In genomic region chr6:115994877-115995520, GRCm38 (mm10) we compare ENCODE assay signal across 8 mouse cellular contexts. TPM values are rescaled to one million over a fixed set of nuclear protein-coding genes. Genes with fewer than 3 reads are reported as not detected.
DNase-seq lines count a peak whose midpoint lies in the region; ATAC-seq and TF ChIP-seq lines count a peak whose summit lies in the region.

Gene Plxnd1, minus strand, starts transcription at chr6:115995005.

- H3K4me3 ChIP-seq in E14TG2a.4 (replicated peaks; ENCODE audit: low read length): peak within 1 kb of the TSS; percentile 77
- H3K4me3 ChIP-seq in forebrain, embryonic 12.5 days (replicated peaks): peak within 1 kb of the TSS; percentile 47
- H3K4me3 ChIP-seq in heart, embryonic 16.5 days (ENCODE audit: low read length): peak within 1 kb of the TSS; percentile 61
- H3K4me3 ChIP-seq in liver, embryonic 14.5 days (ENCODE audit: insufficient read depth in 1 of 2, low read depth in 2 of 2, low read length in 2 of 2): peak within 1 kb of the TSS; percentile 60 to 81
- H3K4me3 ChIP-seq in stomach, embryonic 15.5 days (replicated peaks): peak within 1 kb of the TSS; percentile 72

- H3K4me2 ChIP-seq in forebrain, embryonic 12.5 days: peak within 1 kb of the TSS; percentile 84
- H3K4me2 ChIP-seq in heart, embryonic 16.5 days (ENCODE audit: low read depth, low read length): peak within 1 kb of the TSS; percentile 68
- peak within 1 kb of the TSS; percentile 77 for H3K4me2 ChIP-seq in liver, embryonic 14.5 days (ENCODE audit: low read depth)
- H3K4me2 ChIP-seq in stomach, embryonic 15.5 days: peak within 1 kb of the TSS; percentile 94

- peak; percentile 70 for DNase-seq in c-Kit-positive CD71-positive TER-119-positive erythroid progenitor cells, embryonic 14.5 days (ENCODE audit: low spot score)
- peak; percentile 95 to 96 for DNase-seq in kidney, postnatal 25 days
- DNase-seq in liver, embryonic 14.5 days (ENCODE audit: low read depth in 3 of 3, low spot score in 3 of 3): peak; percentile 51 to 63 (median 62)
- peak; percentile 94 for DNase-seq in neural tube, embryonic 10.5 days (ENCODE audit: extremely low spot score, low spot score)

- peaks cover 76% of the 10 kb centered on the region for H3K27me3 ChIP-seq in E14TG2a.4 (ENCODE audit: insufficient read depth, low read length)
- peaks cover 57% of the 10 kb centered on the region for H3K27me3 ChIP-seq in forebrain, embryonic 12.5 days
- peaks cover 8% of the 10 kb centered on the region for H3K27me3 ChIP-seq in heart, embryonic 16.5 days (ENCODE audit: control insufficient read depth, insufficient read depth, low read length)
- H3K27me3 ChIP-seq in liver, embryonic 14.5 days (ENCODE audit: control insufficient read depth, insufficient read depth, low read length): peaks cover 35% of the 10 kb centered on the region
- H3K27me3 ChIP-seq in stomach, embryonic 15.5 days (replicated peaks): peaks cover 18% of the 10 kb centered on the region

- peak within 1 kb of the TSS; percentile 36 for H3K27ac ChIP-seq in forebrain, embryonic 12.5 days
- H3K27ac ChIP-seq in heart, embryonic 16.5 days (ENCODE audit: low read length): peak within 1 kb of the TSS; percentile 90
- no peak within 1 kb of the TSS for H3K27ac ChIP-seq in liver, embryonic 14.5 days
- H3K27ac ChIP-seq in stomach, embryonic 15.5 days: peak within 1 kb of the TSS; percentile 88

- TF ChIP-seq EP300 in liver, embryonic 14.5 days (IDR thresholded peaks at IDR 0.05; ENCODE audit: low read depth): no peak

- peak within 1 kb of the TSS; percentile 53 for H3K9ac ChIP-seq in forebrain, embryonic 12.5 days
- H3K9ac ChIP-seq in heart, embryonic 16.5 days (ENCODE audit: low read length): peak within 1 kb of the TSS; percentile 75
- H3K9ac ChIP-seq in liver, embryonic 14.5 days (replicated peaks): no peak within 1 kb of the TSS
- peak within 1 kb of the TSS; percentile 85 for H3K9ac ChIP-seq in stomach, embryonic 15.5 days

- WGBS in forebrain, embryonic 12.5 days: 1% methylated on average over 27 of the region's 51 CpGs
- 1% methylated on average over 34 of the region's 51 CpGs for WGBS in heart, embryonic 16.5 days
- 1% methylated on average over 43 of the region's 51 CpGs for WGBS in liver, embryonic 14.5 days (ENCODE audit: insufficient replicate concordance)
- under 1% methylated on average over 39 of the region's 51 CpGs for WGBS in stomach, embryonic 15.5 days

- no peak for TF ChIP-seq CTCF in E14TG2a.4 (conservative IDR thresholded peaks at IDR 0.05; ENCODE audit: low read length)
- TF ChIP-seq CTCF in liver, embryonic 14.5 days (IDR thresholded peaks at IDR 0.05; ENCODE audit: low read depth): no peak

- H3K4me1 ChIP-seq in E14TG2a.4 (replicated peaks; ENCODE audit: low read depth, low read length): peaks cover 44% of the 10 kb centered on the region
- H3K4me1 ChIP-seq in forebrain, embryonic 12.5 days: peaks cover 33% of the 10 kb centered on the region
- peaks cover 13% of the 10 kb centered on the region for H3K4me1 ChIP-seq in heart, embryonic 16.5 days (ENCODE audit: control insufficient read depth, insufficient read depth, low read length)
- H3K4me1 ChIP-seq in liver, embryonic 14.5 days (replicated peaks; ENCODE audit: control insufficient read depth in 2 of 2, insufficient read depth in 2 of 2, low read length in 1 of 2): 0 out of 4 replicates have a peak, but pooled peaks cover 0 to 1% of the 10 kb centered on the region in 2 experiments
- H3K4me1 ChIP-seq in stomach, embryonic 15.5 days: peaks cover 62% of the 10 kb centered on the region

- H3K9me3 ChIP-seq in E14TG2a.4 (ENCODE audit: low read length): no peaks in the 10 kb centered on the region
- no peaks in the 10 kb centered on the region for H3K9me3 ChIP-seq in forebrain, embryonic 12.5 days
- peaks cover 9% of the 10 kb centered on the region for H3K9me3 ChIP-seq in heart, embryonic 16.5 days (replicated peaks; ENCODE audit: control insufficient read depth, low read length)
- H3K9me3 ChIP-seq in liver, embryonic 14.5 days (ENCODE audit: control insufficient read depth, low read length): no peaks in the 10 kb centered on the region
- H3K9me3 ChIP-seq in stomach, embryonic 15.5 days: no peaks in the 10 kb centered on the region

- ATAC-seq in forebrain, embryonic 12.5 days (ENCODE audit: low FRiP score): peak; percentile 81
- peak; percentile 61 for ATAC-seq in heart, embryonic 16.5 days (replicated peaks; ENCODE audit: extremely low read depth, insufficient read depth, low FRiP score)
- ATAC-seq in liver, embryonic 14.5 days (ENCODE audit: insufficient read depth): peak; percentile 81
- ATAC-seq in stomach, embryonic 15.5 days (ENCODE audit: insufficient read depth, low FRiP score, low read depth): peak; percentile 81

- no peaks in the 10 kb centered on the region for H3K36me3 ChIP-seq in E14TG2a.4 (ENCODE audit: insufficient read depth, low read length)
- no peaks in the 10 kb centered on the region for H3K36me3 ChIP-seq in forebrain, embryonic 12.5 days (replicated peaks)
- no peaks in the 10 kb centered on the region for H3K36me3 ChIP-seq in heart, embryonic 16.5 days (ENCODE audit: control insufficient read depth, insufficient read depth)
- no peaks in the 10 kb centered on the region for H3K36me3 ChIP-seq in liver, embryonic 14.5 days (replicated peaks; ENCODE audit: control insufficient read depth, insufficient read depth, low read depth)
- H3K36me3 ChIP-seq in stomach, embryonic 15.5 days: no peaks in the 10 kb centered on the region

RNA-seq across cellular contexts. Expression of gene Plxnd1, which starts in this region (rescaled TPM):
- 18.8 and 19.2 TPM in 2 replicates for polyA plus RNA-seq in forebrain, embryonic 12.5 days (2016; fragmentation: Nextera tagmentation; extraction: Ambion mirVana)
- polyA plus RNA-seq in heart, embryonic 16.5 days (2015; fragmentation: Nextera tagmentation; extraction: Ambion mirVana): 46.0 and 49.6 TPM in 2 replicates
- 7.5 and 13.0 TPM in 2 replicates for polyA plus RNA-seq in liver, embryonic 14.5 days (2012; rRNA removed)
- polyA plus RNA-seq in liver, embryonic 14.5 days (2014; fragmentation: Nextera tagmentation; extraction: Ambion mirVana): 6.4 and 7.6 TPM in 2 replicates
- polyA plus RNA-seq in stomach, embryonic 15.5 days (2015; fragmentation: Nextera tagmentation; extraction: Ambion mirVana): 31.3 and 37.7 TPM in 2 replicates
